Mouse (Mus musculus) yolk sac, embryonic 10.5 days (tissue): ENCODE results near the gene Nol3.
"Not testable (repeated sequence)": the region's sequence is repeated elsewhere in the genome, so short reads cannot be mapped to it uniquely, and the experiment has no call there.

Experiments
- DNase-seq: peaks from one replicate; pipeline ENCODE4 v3.0.0-alpha.2; 2017; ENCODE audit warnings: low spot score

Gene Nol3

DNA sequence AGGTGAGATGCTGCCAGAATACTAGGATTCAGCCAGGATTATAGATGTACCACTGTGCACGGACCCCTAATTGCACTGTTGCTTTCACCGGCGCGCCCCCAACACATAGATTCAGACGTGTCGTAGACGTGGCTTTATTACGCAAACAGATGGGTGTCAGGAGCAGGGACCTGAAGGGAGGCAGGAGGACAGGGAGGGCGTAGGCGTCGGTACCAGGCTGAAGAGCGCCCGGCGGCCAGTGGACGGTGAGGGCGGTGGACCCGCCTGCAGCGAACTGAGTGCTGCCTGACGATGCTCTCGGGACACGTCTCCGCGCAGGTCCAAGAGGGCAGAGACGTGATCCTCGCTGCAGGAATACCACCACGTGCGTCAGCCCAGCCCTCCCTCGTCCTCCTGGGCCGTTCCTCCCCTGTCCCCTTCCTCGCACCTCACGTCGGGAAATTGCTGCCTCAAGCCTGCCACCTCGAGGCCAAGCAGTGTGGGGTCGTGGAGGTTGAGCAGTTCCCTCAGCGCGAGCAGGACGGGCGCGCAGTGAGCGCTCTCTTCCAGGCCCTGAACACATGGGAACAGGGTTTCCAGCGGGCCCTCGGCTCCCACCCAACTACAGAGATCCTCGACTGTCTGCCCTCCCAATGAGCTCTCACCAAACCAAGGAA, 14.0 kb downstream of the Nol3 start, which contains the start of gene 4931428F04Rik:
Gene 4931428F04Rik, minus strand, starts transcription at position 60 of the 656 bp plus-strand sequence.
- peak; percentile 45 for DNase-seq

GRCm38 (mm10) chr8:105290554-105291314, 14.8 kb downstream of the Nol3 start:
- peak; percentile 78 for DNase-seq

GRCm38 (mm10) chr8:105291364-105291763, 15.4 kb downstream of the Nol3 start:
- not testable (repeated sequence) for DNase-seq

DNA sequence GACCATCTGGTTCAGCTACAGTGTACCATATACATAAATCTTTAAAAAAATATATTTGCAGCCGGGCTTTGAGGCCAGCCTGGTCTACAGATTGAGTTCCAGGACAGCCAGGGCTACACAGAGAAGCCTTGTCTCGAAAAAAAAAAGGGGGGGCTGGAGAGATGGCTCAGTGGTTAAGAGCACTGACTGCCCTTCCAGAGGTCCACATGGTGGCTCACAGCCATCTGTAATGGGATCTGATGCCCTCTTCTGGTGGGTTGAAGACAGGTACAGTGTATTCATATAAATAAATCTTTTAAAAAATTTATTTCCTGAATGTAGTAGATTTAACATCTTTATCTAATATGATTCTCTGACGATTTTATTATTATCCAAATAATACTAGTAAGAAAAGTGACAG, 15.9 kb downstream of the Nol3 start:
- not testable (repeated sequence) for DNase-seq

DNA sequence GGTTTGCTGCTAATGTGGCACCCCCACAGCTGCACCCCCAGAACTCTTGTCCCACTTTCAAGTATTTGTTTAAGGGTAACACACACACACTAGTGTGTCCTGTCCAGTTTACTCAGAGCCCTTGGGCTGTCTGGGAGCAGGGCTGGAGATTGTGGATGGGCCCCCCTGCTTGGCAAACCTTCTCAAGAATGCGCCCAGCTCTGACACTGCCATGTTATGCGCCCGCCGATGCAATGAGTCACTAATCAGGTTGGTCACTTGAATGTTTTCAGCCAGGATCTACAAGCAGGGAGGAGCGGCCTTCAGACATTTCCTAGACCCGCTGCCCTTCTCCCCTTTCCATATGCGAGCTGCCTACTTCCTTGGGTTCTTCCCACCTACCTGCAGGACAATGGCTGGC, 16.5 kb downstream of the Nol3 start:
- DNase-seq: no peak

- DNase-seq: no peak
Measured at GRCm38 (mm10) chr8:105293405-105293804, 17.5 kb downstream of the Nol3 start.

DNA sequence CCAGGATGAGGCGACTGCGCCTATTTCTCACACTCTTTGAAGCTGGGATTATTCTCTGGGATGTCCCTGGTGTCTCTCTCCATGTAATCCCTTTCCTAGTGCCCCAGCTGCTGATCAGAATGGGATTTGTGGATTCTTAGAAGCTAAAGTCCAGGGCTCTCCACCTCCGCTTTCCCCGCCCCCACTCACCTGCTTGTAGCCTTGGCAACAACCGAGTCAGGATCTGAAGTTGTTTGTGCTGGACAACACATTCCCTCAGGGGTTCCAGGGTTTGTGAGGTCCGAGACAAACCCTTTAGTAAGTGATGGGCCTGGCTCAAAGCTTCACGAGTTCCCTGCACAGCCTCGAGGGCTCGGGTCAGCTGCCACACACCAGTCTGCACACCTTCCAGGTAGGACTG, 18.8 kb downstream of the Nol3 start:
- DNase-seq: no peak

GRCm38 (mm10) chr8:105295256-105295655, 19.3 kb downstream of the Nol3 start:
- no peak for DNase-seq

GRCm38 (mm10) chr8:105295895-105296573, 20.1 kb downstream of the Nol3 start, which contains the start of gene Exoc3l:
Exoc3l (minus strand) TSS chr8:105296101.
- DNase-seq: no peak

GRCm38 (mm10) chr8:105297511-105298192, 21.7 kb downstream of the Nol3 start, which contains the start of gene E2f4:
E2f4 (plus strand) TSS chr8:105297663.
- DNase-seq: peak; percentile 89

DNA sequence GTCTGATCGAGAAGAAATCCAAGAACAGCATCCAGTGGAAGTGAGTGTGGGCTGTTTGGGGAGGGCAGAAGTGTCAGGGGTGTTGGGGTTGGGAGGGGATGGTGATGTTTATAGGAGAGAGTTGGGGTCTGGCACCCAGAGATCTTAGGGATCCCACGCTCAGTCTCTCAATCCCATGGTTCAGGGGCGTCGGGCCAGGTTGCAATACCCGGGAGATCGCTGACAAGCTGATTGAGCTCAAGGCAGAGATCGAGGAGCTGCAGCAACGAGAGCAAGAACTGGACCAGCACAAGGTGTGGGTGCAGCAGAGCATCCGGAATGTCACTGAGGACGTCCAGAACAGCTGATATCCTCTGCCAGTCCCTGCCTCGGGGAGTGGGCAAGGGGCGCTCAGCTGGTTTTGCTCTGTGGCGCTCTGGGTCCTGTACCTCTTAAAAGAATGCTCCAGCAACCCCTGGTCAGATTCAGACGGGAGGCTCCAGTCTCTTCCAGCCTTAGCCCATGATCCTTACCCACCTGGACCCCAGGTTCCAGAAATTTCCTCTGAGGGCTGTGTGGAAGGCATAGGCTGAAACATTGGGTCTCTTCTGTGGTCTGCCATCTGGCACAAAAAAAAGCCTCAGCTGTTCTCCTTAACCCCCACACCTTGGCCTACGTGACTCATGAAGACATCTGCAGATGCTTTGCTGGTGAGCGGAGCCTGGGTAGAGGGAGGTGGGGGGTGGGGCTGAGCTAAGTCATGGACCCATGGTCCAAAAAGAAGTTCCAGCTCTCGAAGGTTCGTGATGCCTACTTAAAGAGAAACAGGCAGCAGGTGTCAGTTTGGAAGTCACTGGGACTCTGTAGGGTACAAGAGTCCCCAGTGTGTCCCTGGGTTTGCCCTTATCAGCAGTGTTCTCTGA, 22.7 kb downstream of the Nol3 start:
- no peak for DNase-seq

GRCm38 (mm10) chr8:105299962-105300361, 24.0 kb downstream of the Nol3 start:
- DNase-seq: no peak

DNA sequence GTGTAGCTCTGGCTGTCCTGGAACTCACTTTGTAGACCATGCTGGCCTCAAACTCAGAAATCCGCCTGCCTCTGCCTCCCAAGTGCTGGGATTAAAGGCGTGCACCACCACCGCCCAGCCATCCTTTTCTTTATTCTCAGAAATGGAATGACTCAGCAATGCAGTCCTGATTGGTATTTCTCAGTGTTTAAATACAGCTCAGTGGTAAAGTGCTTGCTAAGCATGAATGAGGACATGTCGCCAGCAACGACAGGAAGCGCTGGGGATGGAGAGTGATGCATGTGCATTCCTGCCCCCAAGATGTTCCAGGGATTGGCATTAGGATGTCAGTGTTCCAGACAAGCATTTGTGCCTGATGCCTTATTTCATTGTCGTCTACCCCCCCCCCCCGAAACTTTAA, 27.5 kb downstream of the Nol3 start:
- DNase-seq: no peak

GRCm38 (mm10) chr8:105303874-105304273, 27.9 kb downstream of the Nol3 start:
- DNase-seq: no peak

GRCm38 (mm10) chr8:105304325-105305210, 28.6 kb downstream of the Nol3 start:
- no peak for DNase-seq

- DNase-seq: peak; percentile 89
Measured at GRCm38 (mm10) chr8:105305211-105306145, 29.5 kb downstream of the Nol3 start, which contains the start of gene Elmo3. Elmo3 (plus strand) TSS chr8:105305601.

DNA sequence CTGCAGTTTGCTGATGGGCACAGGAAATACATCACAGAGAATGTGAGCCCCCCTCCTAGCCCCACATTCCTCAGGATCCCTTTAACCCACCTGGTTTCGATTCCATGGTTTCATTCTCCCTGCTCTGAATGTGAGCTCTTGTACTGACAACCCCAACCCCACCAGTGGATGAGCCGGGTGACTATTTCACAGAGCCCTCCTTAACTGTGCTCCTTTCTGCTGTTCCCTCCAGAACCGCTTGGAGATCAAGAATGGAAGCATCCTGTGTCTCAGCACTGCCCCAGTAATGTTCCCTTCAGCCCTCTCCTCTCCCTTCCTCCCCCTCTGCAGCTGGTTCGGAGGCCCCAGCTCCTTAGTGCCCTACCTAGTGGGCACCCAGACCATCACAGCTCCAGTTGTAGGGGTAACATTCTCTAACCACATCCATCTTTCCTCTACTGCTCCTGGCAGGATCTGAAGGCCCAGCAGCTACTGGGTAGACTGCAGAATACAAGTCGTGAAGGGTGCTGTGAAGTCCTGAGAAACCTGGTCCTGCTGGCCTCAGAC, 30.3 kb downstream of the Nol3 start:
- no peak for DNase-seq

DNA sequence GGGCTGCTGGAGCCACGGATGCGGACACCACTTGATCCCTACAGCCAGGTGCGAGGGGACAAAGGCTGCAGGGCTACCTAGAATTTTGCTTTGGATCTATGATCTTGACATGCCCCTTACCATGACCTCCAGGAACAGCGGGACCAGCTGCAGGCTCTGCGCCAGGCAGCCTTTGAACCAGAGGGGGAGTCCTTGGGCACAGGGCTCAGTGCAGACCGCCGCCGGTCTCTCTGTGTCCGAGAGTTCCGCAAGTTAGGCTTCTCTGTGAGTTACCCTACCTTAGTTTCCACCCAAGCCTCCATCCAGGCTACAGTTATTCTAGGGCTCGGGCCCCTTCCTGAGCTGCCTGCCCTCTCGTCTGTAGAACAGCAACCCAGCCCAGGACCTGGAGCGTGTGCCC, 31.7 kb downstream of the Nol3 start:
- DNase-seq: no peak

DNA sequence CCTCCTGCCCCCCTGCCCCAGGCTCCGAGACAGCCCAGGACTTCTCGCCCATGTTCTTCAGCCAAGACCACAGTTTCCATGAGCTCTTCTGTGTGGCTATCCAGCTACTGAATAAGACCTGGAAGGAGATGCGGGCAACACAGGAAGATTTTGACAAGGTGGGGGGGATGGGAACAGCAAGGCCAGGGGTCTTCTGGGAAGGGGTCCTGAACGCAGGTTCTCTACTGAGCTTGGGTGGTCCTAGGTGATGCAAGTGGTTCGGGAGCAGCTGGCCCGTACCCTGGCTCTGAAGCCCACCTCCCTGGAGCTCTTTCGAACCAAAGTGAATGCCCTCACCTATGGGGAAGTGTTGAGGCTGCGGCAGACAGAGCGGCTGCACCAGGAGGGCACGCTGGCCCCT, 32.5 kb downstream of the Nol3 start:
- DNase-seq: no peak
